Mouse (Mus musculus) megakaryocyte progenitor cell, adult 5-6 weeks (primary cell): ENCODE measurements at regions not wholly inside any gene's neighbourhood (a gene's known extent, or its start where the extent isn't known, plus 50 kb on each side); places are given as distances from the start of the nearest gene placed in this dataset.

Source experiments
- ATAC-seq: replicated peaks from 2 replicates; pipeline ENCODE4 v1.8.0; 2016; ENCODE audit warnings: mild to moderate bottlenecking, moderate TSS enrichment, inconsistent platforms; ENCODE audit not compliant: poor library complexity

DNA sequence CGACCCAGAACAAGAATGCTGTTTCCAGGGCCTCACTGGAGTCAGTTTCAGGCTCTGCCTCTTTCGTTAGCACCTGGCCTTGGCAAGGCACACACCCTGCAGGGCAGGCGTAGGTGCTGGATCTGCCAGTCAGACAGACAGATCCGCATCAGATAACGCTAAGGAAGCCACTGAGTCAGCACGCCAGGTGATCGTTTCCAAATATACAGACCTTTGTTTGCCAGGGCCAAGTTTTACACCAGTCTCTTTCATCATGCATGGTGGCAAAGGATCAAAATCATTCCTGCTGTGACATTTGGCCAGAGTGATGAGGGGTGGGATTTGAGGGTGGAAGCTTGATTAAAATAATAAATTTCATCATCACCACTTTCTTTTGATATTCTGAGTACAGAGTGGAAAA, 411.0 kb downstream of the Ofcc1 start:
- ATAC-seq, result no peak

GRCm38 (mm10) chr13:39935216-39935615, 426.0 kb downstream of the Ofcc1 start:
- ATAC-seq, result no peak

DNA sequence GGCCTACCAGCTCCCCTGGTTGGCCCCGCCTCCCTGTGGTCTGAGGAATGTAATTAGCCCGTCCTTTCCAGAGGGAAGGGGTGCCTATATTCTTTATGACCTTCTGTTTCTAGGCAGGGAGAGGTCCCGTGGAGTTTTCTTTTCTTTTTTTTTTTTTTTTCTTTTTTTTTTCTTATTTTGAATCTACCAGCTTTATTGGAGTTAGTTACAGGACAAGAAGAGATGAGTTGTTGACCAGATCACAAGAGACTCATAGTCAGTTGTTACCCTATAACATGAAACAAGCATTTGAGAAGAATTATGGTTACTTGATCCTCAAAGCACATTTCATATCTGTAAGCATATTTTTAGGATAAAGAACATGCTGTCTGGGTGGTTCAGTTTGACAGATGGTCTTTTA, 429.8 kb downstream of the Ofcc1 start:
- no peak for ATAC-seq

DNA sequence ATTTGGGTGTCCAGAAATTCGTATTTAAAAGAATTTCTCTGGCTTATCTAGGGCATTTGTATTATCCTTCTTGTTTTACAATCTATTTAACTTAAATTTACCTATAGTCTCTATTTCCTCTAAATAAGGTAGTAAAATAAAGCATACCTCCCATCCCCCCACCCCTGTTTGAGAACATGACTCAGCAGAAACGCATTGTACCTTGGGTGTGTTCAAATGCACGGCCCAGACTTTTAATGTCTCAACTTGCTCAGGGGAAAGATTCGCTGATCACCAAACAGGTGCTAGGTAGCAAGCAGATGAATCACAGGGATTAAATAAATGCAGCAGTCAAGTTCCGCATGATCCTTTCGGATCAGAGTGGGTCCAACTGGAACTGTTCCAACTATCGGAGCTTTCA, 432.7 kb downstream of the Ofcc1 start:
- ATAC-seq, result no peak

DNA sequence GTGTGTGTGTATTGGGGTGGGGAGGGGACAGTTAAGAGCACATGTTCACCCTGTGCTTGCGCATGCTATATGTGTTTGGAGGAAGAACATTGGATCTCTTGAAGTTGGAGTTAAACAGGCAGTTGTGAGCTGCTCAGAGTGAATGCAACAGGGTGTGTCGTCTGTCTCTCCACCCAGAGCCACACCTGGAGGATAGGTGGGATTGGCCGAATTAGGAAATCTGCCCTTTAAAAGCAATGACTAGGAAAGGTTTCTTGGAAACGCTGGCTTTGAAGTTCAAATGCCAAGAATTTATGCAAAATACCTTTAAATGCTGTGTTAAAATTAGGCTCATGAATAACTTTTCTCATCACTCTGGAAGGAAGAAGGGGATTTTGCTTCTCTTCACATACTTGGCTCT, 436.9 kb downstream of the Ofcc1 start:
- no peak for ATAC-seq

DNA sequence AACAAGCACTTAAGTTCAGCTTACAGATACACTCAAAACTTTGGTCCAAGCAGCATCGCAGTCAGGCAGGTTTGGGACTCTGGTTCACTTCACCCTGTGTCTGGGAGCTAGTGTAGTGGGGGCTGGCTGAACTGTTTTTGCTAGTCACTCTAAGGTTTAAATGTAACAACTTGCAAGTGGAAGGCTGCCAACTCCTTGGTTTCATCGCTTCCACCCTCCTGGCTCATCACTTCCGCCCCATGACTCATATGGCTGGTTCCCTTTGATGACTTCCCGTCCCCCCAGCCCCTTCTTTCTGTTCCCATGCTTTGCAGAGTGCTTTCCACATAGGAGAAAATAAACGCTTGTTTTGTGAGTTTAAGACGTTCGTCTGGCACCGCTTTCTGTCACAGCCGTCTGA, 438.1 kb downstream of the Ofcc1 start:
- peak; percentile 100 for ATAC-seq

DNA sequence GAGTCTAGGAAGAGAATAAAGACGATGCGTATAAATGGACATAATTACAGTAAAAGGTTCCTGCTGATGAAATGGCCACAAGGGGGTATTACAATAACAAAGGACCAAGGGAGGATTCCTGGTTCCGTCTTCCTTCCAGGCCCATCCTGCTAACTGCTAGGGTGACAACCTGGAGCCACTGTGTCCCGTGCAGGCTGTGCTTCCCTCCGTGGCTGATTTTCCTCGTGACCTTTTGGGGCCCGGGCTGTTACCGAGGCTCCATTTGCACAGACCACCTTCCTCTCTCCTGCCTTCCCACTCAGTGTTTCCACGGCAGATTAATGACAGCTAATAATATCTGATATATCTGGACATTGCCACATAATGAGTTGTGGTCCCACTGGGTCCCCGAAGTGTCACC, 453.5 kb downstream of the Ofcc1 start:
- ATAC-seq, result no peak

GRCm38 (mm10) chr13:39904264-39904663, 457.0 kb downstream of the Ofcc1 start:
- ATAC-seq, result no peak

DNA sequence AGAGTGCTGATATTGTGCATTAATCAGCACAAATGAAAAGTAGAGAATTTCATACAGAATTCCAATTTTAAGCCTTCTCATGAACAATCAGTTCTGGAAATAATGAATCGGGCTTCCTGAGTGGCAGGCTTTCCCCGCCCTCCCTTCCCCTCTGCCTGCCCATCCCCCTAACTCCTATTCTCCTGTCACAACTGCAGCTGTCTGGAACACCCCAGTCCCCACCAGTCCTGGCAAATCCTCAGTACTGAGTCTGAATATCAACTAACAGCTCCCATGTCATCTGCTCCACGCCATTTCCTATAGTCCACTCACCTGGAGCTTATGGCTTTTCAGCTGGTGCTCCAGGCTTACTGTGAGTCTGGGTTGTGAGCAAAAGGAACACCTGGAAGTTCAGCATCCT, 457.9 kb downstream of the Ofcc1 start:
- no peak for ATAC-seq

DNA sequence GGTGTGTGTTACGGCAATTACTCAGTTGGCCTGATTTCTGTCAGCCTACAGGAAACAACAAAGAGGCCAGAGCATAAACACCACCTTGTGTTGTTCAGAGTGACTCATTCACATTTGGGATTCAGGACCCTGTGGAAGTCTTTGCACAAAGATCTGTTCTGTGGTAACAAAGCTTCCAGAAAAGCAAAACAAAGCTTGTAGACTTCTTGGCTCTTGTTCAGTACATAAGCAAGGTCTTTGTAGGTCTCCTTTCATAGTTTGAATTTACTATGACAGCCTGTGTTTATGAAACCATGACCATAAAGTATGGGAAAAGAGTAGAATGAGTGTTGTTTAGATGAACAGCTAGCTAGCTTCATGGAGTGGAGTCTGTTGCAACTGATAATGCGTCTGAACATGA, 461.9 kb downstream of the Ofcc1 start:
- ATAC-seq, result no peak

DNA sequence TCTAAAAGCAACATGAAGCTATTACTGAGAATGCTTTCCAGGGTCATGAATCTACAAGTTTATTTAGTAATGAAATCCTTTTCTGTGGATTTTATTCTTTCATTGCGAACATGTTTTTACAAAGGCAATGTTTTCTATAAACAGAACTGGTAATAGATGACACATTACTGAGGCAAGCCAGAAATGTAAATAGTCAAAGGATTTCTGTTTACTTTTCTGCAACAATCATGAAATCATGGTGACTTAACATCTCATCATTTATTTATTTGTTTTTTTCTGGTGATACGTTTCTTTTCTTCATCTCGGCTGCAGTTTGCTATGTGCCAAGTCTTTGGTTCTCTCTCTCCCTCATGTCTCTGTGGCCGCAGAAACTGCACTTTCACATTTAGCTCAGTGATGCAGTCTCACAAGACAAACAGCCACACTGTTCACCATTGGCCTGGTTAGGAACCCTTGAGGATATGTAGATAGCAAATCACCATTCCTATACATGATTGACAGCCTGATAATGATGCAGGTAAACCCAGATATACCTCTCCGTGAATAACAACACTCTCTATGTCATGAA, 462.8 kb downstream of the Ofcc1 start:
- ATAC-seq, result no peak

DNA sequence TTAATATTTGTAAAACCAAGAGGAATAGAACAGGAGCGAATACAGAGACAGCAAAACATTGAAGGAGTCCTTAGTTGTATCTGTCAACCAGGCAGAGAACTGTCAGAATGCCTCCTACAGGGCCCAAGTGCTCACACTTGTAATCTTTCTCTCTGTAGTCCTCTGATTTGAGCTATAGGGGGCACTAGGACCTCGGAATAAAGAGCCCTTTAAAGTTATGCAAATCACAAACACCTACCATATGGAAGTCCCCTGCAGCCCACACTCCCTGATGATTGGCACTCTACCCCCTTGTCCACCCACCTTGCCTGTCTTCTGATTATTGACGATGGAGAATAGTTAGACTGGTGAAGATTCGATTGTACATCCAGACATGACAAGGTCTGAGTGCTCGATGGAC, 467.1 kb downstream of the Ofcc1 start:
- 0 out of 2 replicates have a peak, but pooled peaks have one; percentile 42 for ATAC-seq

- peak; percentile 48 for ATAC-seq
These were observed 480.2 kb downstream of the Ofcc1 start for GRCm38 (mm10) chr13:39881066-39881465.

GRCm38 (mm10) chr13:39880136-39880535, 481.1 kb downstream of the Ofcc1 start:
- ATAC-seq, result no peak

DNA sequence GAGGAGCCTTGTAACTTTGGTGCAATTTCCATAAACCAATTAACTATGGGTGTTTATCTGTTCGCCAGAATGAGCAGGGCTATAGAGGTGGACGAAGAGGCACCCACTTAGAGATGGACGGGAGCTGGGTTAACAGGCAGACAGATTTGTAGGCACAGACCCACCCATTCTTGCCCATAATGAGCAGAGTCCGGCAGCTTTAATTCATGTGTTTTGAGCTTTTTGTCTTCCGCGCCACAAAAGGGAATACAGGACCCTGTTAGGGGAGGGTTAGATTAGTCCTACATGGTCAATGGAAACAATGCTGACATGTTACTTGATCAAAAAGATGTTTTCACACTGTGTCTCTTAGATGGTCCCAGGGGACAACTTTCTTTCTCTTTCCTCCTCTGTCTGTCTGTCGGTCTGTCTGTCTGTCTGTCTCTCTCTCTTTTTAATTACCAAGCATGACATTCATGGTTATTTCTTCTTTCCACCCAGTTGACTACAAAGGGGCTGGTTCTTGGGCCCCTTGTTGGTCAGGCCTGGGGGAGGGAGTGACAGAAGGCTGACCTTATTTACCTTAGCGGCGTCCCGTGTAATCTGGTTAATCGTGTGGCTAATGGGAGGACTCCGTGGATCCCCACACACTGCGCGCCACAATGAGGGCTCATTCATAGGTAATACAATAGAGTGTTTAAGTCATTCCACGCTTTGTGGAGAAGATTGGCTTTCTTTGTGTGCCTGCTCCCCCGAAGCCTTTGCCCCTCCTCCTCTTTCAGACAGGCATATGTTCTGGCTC, 483.7 kb downstream of the Ofcc1 start:
- no peak for ATAC-seq

- ATAC-seq, result no peak
These were observed 508.9 kb downstream of the Ofcc1 start for GRCm38 (mm10) chr13:39852257-39852800.

DNA sequence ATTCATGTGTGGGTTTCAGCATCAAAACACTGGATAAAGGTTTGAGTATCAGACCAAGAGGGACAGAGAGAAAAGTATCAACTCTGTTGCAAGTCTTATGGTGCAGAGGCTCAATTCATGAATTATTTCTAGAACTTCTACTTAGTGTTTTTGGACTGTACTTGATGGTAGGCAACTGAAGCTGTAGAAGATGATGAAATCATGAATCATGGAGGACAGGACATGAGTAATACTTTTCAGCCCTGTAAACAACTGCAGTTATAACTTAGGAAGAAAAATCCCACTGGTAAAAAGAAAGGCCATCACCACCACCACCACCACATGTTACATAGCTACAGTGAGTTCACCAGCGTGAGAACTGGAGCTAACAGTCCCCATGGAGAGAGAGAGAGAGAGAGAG, 511.9 kb downstream of the Ofcc1 start:
- ATAC-seq, result no peak

DNA sequence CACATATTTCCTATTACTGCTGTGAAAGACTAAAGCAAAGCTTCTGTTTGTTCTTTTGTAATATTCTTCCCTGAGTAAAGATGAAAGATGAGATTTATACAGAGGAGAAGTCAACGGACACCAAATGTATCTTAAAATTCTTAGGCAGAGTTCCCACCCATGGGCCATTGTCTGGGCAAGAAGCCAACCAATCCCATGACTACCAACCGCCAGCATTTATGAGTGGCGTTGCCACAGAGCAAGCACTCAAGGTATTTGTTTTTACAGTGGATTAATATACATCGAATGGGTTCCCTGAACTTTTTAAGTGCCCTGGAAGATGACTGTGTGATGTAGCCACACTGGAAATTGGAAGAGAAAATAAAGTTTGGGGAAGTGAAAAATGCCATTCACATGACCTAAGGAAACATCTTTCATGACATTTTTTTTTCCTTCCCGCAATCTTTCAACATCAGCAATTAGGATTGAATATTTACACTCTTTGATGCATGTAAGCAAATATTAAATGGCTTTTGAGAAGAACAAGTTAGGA, 525.1 kb downstream of the Ofcc1 start:
- peak; percentile 55 for ATAC-seq

DNA sequence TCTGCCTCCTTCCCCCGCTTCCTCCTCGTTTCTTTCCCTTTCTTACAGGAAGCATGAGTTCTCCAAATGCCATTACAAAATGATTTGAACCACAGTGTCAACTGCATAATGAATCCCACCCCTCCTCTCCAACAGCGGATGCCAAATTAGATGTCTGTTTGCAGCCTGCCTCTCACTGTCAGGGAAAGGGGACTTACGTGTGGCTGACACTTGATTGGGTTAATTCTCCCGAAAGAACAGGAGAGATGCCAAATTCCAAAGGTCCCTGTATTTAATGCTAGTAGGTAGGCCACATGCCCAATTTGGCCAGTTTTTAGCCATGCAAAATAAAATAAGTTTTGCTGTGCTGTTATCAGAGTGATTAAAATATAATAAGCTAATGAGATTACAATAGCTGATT, 525.9 kb downstream of the Ofcc1 start:
- ATAC-seq, result no peak

- ATAC-seq, result no peak
These were observed 526.6 kb downstream of the Ofcc1 start for GRCm38 (mm10) chr13:39834521-39835245.

DNA sequence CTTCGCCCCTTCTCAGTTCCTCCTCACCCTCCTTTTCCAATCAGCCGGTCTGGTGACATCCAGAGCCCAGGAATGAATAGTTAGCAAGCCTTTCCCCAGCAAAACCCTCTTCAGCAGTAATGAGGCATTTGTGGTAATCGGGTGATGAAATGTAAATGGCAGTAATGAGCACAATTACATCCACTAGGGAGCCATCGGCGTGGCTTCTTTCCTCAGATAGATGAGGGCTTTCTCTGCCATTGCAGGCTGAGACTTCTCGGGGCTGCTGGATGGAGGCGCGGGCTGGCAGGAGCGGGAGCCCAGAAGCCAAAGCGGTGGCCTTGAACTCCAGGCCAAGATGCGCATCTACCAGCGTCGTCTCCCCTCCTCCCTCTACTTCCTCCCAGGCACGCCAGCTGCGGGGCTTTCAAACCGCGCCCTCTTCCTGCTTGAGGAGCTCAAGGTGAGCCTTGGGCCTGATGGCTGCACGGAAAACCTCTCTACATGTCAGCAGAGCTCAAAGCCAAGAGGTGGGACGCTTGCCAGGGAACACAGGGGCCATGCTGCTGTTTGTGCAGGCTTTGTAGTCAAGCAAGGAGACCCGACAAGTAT, 537.2 kb downstream of the Ofcc1 start:
- ATAC-seq, result peak; percentile 71
